Mouse (Mus musculus): ENCODE results near the gene Crebbp.

GRCm38 (mm10) chr16:4079656-4080055 is 134.1 kb downstream of the Crebbp start:
- no peak for TF ChIP-seq CHD1 (IDR thresholded peaks at IDR 0.05; ENCODE audit: low read depth, low read length)
- no peak for TF ChIP-seq TCF12 (IDR thresholded peaks at IDR 0.05; ENCODE audit: low read depth, low read length)
- no peak for TF ChIP-seq EP300 (IDR thresholded peaks at IDR 0.05; ENCODE audit: low read length)
- TF ChIP-seq MAX (IDR thresholded peaks at IDR 0.05; ENCODE audit: low read length): no peak
- no peak for TF ChIP-seq HCFC1 (IDR thresholded peaks at IDR 0.05; ENCODE audit: low read depth, low read length)

Measured in CH12.LX (cell line).